Mouse (Mus musculus) embryonic stem cell, embryonic (primary cell): ENCODE measurements at regions not wholly inside any gene's neighbourhood (a gene's known extent, or its start where the extent isn't known, plus 50 kb on each side); places are given as distances from the start of the nearest gene placed in this dataset.

Source experiments
- CTCF ChIA-PET, 4 experiments: fragments of 300-600 bp in 2 of 4; fragments of 350-600 bp in 2 of 4; sonication (Branson Sonifier 250); formaldehyde crosslinking; loops; one replicate each; lab custom pipeline; 2022; ENCODE audit warnings: inconsistent platforms in 2 of 4; lab: Charles Lee
- POLR2A ChIA-PET, 4 experiments: fragments of 300-600 bp in 2 of 4; fragments of 350-600 bp in 2 of 4; sonication (Branson Sonifier 250); formaldehyde crosslinking; loops; one replicate each; lab custom pipeline; 2022; ENCODE audit warnings: antibody characterized with exemption in 4 of 4, inconsistent platforms in 1 of 4; lab: Charles Lee

DNA sequence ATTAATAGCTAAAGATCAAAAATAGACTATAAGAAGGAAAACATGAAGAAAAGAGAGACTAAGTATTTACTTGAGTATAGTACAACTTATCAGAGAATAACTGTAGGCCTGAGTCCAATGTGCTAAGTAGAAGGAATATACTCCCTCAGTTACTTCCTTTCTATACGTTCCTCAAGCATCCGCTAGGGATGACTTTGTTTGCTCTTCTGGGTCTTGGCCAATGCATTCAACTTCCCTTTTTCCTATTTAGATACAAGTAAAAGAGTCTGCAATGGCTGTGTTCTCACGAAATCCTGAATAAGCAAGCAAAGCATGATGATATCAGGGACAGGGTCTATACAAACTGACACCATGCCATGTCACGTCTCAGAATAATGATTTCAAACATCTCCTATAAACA lies 135.3 kb upstream of the Klf6 start:
- ChIA-PET CTCF (no interaction called here), POLR2A (interaction anchor here in 1 of 4 experiments (0.6 kb wide), 1 partner anchor 24 kb away, joined by 3 read pairs; no protein-coding TSS in a partner anchor)

DNA sequence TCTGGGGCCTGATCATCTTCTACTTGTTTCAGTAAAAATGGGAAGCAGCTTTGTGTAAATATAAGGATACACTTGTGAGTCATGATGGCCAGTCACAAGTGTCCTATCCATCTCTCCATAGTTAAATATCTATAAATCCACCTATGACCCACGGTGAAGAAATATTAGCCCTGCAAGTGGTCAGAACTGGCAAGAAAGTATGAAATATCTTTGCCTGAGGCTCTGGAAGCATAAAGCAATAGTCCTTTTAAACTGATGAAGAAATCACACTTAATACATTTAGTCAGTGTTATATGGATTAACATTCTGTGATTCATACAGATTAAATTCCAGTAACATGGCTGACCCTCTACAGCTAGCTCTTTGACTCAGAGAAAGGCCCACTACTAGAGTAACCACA lies 134.8 kb upstream of the Klf6 start:
- POLR2A ChIA-PET = interaction anchor here in 1 of 4 experiments (1.4 kb wide), 1 partner anchor 135 kb away, joined by 4 read pairs; the partner anchor contains the start of gene Klf6

DNA sequence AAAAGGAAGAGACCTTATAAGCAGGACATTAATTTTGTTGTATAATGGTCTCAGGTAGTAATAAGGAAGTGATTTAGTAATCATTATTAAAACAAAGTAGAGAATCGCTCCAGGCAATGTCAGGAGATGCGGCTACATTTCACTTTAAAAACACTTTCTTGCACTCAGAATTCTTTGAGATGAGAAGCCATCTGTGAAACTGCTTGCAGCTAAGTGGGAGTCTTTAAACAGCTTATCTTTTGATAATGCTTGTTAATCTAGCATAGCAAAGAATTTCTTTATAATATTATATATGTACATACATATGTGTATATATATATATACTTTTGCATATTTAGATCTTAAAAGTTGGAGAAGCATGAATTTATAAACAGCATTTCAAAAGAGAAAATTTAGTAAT lies 133.1 kb upstream of the Klf6 start:
- POLR2A ChIA-PET = interaction anchor here in 1 of 4 experiments (1.4 kb wide), 1 partner anchor 133 kb away, joined by 4 read pairs; the partner anchor contains the start of gene Klf6
- CTCF ChIA-PET = no interaction called here

More for the DNA sequence above, 134.8 kb upstream of the Klf6 start:
- CTCF ChIA-PET = no interaction called here

DNA sequence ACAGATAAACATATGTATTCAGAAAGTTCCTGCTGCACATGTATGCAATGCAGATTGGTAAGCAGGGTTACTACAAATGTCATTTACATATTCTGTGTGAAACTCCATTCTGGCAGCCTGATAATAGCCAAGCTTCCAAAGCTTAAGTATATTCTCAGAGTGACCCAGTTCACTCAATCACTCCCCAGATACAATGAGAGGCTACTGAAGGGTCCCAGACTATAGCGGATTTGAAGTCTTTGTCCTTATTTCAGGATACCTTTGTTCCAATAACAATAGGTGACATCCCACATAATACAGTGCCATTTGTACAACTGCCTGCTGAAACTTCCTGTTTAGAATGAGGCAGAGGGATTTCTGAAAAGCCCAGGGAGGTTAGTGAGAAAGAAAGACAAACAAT lies 132.5 kb upstream of the Klf6 start:
- ChIA-PET CTCF (no interaction called here), POLR2A (no interaction called here)

DNA sequence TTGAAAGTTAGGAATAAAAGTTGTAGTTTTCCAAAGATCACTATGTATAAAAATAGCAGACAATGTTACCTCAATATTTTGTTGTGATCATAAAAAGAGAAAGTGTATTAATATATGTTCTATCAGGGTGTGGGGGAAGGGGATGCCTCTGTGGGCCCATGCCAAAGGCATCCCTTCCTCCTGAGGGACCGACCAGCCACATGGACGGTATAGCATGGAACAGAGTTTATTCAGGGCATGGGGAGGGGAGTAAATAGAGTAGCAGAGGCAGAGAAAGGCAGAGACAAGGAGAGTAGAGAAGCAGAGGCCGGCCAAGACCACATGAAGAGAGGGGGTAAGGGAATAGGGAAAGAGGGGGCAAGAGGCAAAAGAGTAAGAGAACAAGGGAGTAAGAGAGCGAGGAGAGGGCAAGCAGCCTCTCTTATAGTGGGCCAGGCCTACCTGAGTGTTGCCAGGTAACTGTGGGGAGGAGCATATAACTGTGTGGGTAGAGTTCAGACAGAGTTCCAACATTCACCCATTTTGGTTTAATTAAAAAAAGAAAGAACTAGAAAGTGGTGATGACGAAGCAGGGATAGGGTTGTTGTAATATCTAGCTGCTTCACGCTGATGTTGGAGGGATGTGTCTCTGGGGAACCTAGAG lies 131.7 kb upstream of the Klf6 start:
- CTCF ChIA-PET = no interaction called here
- POLR2A ChIA-PET = no interaction called here

DNA sequence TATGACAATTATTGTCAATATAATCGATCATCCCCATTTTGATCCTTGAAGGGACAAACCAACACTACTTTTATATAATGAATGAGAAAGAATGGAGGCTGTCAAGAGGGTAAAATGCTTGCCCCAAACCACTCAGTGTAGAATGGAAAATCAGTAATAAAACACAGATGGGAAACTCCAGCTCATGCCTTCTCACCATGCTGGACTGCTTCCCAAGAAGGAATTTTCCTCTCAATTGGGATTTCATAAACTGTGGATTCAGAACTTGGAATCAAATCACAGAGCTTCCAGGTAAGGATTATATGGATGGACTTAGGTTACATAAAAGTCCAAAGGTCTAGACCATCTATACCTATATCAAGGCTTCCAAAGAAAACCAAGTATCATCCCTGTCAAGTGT lies 129.1 kb upstream of the Klf6 start:
- ChIA-PET POLR2A (no interaction called here), CTCF (no interaction called here)

DNA sequence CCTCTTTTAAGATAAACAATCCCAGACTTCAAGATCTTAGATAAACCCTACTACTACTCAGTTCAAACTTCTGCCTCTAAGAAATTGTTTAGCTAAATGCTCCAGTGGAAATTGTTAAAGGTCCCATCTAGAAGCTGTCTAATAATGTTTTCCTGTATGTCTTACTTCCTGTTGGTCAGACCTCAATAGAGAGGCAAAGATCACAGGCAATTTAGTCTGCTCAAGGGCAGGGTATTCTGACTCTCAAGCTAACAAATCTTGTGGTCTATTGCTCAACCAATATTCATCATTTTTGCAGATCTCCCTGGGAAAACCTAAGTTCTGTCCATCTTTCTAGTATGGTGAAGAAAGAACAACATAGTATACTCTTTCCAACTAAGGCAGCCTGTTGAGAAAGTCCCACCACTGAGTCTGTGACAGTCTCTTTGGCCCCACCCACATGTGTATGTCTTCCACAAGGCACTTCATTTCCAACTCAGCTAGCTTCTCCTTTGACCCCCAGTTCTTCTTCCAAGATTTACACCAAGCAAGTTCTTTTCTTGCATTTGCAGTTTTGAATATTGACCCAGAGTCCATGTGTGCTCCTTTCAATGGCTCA lies 126.2 kb upstream of the Klf6 start:
- CTCF ChIA-PET = no interaction called here
- POLR2A ChIA-PET = no interaction called here

DNA sequence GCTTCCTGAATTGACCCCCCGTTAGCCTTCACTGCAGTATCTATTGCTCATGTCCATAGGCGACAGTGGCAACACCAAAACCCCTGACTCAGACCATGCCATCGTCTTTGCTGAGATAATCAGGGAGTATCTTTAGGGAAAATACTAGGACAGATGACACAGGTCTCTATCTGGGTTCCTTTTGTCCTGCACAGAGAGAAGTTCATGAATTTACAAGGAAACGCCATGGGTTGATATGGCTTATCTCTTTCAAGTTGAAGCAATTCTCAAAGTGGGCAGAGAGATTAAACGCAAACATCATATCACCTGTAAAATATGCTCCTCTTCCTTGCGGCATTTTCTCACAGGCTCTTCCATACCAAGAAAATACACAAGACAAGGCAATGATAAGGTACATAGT lies 124.8 kb upstream of the Klf6 start:
- POLR2A ChIA-PET = no interaction called here
- CTCF ChIA-PET = no interaction called here

DNA sequence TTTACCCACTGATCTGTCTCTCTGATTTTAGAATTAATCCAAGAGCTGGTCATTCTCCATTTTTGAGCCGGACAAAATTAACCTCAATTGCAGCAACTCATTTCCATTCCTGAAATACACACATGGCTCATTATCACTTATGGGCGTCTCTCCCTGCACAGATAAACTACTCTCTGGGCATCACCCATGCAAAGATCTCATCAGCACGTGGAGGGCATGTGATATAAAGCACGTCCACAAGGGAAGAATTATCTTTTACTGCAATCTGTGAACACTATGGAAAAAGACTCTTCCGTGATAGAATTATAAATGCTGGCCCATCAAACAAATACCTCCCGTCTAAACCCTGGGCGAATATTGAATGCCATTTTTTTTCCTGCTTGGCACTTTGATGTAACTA lies 124.1 kb upstream of the Klf6 start:
- ChIA-PET POLR2A (interaction anchor here in 1 of 4 experiments (0.5 kb wide), 1 partner anchor 903 kb away, joined by 6 read pairs; no protein-coding TSS in a partner anchor), CTCF (no interaction called here)

DNA sequence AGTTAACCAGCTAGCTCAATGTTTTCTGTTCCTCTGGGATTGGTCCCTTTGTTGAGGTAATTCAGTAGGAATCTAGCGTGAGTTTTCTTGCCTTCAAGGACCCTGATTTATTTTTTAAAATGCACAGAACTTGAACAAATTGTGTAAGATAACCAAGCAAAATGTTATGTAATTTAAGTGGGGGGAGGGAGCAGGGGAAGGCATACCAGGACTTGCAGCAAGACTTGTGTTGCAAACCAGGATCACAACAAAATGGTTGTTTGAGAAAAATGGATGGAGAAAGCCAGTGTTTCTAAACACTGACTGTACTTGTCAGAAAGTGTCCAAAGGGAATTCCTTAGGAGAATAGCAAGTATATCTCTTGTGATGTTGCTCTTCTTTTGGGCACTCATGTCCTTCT lies 120.5 kb upstream of the Klf6 start:
- ChIA-PET POLR2A (interaction anchor here in 1 of 4 experiments (2.1 kb wide), 1 partner anchor 120 kb away, joined by 5 read pairs; the partner anchor contains the start of gene Klf6), CTCF (no interaction called here)

DNA sequence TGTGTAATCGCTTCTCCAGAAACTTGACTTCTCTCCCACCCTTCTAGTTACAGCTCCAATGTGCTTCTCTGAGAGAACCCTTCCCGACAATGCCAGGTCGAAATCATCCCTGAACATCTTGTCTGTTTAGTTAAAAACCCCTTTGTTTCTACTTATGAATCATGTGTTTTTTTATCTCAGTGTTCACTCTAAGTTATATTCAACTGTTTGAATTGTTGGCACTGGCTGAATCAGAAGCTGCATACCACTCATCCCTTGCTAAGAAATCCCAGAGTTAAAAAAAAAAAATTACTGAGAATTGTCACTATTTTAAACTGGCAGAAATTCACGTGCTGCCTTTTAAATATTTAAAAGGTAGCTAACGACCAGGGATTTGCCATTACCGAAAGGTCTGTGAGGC lies 116.3 kb upstream of the Klf6 start:
- POLR2A ChIA-PET = no interaction called here
- CTCF ChIA-PET = no interaction called here

DNA sequence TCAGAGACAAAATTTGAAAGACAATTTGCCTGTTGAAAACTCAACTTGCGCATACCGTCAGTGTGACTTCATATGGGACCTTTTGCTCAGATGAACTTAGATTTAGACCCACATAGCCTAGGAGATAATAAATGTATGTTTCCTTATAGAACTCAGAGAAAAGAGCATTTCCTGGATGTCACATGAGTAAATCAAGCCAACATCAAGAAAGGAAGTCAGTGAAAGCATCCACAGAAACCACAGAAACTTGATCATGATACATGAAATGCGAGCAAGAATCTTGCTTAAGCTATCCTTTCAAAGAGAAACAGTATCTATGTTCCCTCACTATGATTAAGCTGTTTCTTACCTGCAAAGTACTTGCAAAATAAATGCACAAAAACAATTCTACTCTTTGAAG lies 104.1 kb upstream of the Klf6 start:
- CTCF ChIA-PET = no interaction called here
- POLR2A ChIA-PET = no interaction called here

DNA sequence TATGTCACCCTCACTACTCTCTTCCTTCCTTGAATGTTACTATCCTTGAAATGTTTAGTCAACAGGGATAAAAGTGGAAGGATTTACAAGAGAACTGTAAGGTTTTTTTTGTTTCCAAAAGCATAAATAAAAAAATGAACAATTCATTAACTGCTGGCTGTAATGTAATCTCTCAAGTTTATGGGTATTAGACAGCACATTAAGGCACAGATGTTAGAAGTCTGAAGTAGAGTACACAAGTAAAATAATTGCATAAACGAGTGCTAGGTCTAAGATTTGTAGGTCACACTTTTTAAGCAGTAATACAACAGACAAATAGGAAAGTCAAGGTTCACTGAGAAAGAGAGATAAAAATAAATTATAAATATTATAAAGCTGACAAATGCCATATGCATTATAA lies 103.3 kb upstream of the Klf6 start:
- POLR2A ChIA-PET = no interaction called here
- CTCF ChIA-PET = no interaction called here

DNA sequence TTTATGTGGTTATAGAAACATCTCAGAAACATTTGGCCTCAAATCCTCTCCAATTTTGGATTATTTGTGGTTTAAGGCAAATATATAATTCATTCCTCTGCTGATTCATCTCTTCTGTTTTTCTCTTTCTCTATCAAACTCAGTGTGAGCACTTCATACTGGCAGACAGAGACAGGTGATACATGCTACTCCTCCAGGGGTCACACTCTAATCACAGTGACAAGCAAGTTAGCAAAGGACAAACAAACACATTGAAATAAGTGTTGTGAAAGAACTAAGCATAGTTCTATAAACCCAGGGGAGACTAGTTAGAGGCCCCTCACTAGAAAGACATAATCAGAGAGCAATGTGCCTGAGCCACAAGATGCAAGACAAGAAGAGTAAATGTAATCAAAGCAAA lies 101.3 kb upstream of the Klf6 start:
- ChIA-PET POLR2A (no interaction called here), CTCF (no interaction called here)

DNA sequence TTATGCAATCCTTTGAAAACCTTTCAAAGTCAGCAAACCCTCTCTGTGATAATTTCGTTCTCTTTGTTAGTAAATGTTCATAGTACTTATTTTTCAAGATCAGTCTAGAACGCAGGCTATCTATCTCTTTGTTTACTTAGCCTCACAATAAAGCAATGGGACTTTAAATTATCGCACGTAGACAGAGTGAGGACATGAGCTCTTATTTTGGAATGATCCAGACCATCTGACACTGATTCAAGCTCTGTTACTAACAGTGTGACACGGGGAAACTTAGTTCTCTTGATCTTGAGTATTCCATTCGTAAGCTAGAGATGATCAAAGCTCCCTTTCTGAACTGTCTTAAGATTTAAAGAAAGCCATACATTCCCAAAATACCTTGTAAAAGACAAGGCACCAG lies 94.9 kb upstream of the Klf6 start:
- CTCF ChIA-PET = no interaction called here
- POLR2A ChIA-PET = interaction anchor here in 1 of 4 experiments (1.1 kb wide), 1 partner anchor 100 kb away, joined by 4 read pairs; no protein-coding TSS in a partner anchor

DNA sequence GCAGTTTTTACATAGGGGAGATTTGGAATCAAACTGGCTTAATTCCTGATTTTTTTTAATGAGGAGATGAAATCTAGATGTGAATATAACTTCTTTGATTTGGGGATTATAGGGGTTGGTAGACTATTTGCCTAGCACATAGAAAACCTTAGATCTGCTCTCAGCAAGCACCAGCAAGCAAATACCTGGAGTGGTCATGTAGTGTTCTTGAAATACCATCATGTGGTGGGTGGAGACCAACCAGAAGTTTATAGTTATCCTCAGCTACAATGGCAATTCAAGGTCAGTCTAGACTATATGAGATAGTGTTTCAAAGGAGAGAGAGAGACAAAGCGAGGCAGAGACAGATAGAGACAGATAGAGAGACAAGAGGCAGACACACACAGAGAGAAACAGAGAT lies 94.1 kb upstream of the Klf6 start:
- POLR2A ChIA-PET = no interaction called here
- CTCF ChIA-PET = no interaction called here

DNA sequence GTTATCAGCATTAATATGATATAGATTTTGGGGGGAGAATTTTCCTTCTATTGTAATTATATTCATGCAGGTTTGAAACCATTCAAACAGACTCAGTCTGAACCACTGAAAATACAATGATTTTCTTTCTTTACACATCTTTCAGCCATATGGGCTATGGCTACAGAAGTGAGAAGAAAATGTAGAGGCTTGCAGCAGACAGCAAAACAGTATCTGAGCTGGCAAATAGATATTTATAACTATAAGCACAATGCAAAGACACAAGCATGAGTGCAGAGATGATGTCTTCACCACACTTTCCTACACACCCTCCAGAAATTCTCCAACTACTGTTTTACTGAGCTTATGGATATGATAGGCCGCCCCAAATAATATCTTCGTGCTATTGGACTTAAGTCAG lies 92.6 kb upstream of the Klf6 start:
- POLR2A ChIA-PET = no interaction called here
- CTCF ChIA-PET = no interaction called here

DNA sequence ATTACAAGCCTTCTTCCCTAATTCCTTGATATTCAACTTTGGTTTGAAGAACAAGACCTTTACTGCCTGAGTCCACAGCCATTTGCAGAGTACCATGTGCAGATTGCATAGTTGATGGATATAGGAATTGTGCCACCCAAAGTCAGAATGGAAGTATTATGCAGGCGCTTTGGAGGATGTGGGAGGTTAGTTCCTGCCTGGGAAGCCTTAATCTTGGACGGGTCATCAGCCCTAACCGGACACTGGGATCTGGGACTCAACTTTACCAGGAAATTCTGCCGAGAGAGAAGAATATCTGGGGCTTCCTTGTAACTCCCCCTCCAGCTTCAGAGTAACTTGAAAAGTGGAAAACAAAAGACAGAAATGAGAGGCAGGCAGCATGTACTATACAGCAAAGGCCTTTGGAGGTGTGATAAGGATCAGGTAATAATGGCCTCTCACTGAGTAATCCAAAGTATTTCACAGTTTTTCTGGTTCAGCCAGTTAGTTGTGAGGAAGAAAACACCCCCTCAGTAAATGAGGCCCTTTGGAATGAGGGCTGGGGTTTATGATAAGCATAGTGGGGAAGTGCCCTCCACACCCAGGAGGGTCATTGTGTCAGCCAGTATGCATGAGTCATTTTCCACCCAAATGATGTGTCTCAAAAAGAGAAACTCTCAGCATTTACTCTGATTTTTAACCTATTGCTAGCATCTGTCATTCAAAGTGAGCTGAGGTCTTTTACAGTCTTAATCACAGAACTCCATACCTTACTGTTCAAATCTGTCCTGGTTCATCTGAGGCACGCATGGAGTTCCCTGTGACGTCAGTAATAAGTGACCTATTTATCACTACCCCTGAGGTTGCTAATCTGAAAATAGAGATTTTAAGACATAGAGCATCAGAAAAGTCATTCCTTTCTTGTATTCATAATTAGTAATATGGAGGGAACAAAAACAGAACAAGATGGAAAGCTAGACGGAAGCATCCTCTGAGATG lies 91.7 kb upstream of the Klf6 start:
- POLR2A ChIA-PET = no interaction called here
- CTCF ChIA-PET = no interaction called here

DNA sequence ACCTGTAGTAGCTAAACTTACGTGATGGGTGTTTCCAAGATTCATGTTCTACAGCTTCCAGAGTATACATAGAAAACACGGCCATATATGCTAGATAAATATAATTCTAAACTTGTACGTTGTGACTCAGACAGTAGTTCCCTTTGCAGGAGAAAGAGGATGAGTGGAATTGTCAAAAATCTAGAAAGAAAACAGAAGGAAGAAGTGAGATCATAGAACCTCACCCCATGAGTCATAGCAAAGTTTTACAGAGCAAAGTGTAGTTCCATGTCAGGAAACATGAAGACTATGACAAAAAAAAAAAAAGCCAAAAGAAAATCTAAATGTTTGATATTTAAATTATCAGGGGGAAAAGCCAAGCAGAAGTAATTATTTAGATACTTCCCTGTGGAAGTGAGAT lies 87.5 kb upstream of the Klf6 start:
- ChIA-PET CTCF (no interaction called here), POLR2A (interaction anchor here in 1 of 4 experiments (0.7 kb wide), 1 partner anchor 77 kb away, joined by 3 read pairs; no protein-coding TSS in a partner anchor)
